Mouse (Mus musculus): ENCODE measurements around the gene Snapc2. TPM values are rescaled to one million over a fixed set of nuclear protein-coding genes. Genes with fewer than 3 reads are reported as not detected.
A peak's percentile ranks its signal among the peaks of the same experiment; 100 is the strongest.

Gene Snapc2
- polyA plus RNA-seq, 1 experiment from 2014 or later = 64.7 TPM

DNA sequence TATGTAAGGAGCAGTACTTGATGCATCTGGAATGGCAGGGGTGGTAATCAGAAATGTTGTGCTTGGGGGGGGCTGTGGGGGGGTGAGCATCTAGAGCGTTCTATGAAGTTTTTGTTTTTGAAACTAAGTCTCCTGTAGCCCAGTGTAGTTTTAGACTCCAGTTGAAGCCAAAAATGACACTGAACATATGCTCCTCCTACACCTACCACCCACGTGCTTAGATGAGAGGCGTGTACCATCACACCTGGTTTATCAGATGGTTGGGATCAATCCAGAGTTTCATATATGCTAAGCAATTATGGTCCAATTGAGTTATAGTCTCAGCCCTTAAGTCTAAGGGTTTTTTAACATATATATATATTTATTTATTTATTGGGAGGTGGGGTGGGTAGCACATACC, 33.3 kb upstream of the Snapc2 start:
- Histone ChIP-seq H3K36me3 (replicated peaks) (peaks cover 8% of the 10 kb centered on the region; the same call in 1 of the 2 replicates), H3K9me3 (no peaks in the 10 kb centered on the region), H3K27ac (no peak overlapping the region), H3K4me3 (no peak overlapping the region), H3K4me1 (peaks cover 32% of the 10 kb centered on the region), H3K27me3 (ENCODE audit: poor library complexity, severe bottlenecking) (peaks cover 49% of the 10 kb centered on the region)
- 88% methylated on average over 3 of the region's 3 CpGs for WGBS
- DNase-seq (ENCODE audit: extremely low spot score, low spot score) = no peak

GRCm38 (mm10) chr8:4222059-4222458, 30.8 kb upstream of the Snapc2 start:
- H3K4me1 ChIP-seq = peaks cover 16% of the 10 kb centered on the region
- H3K36me3 ChIP-seq (replicated peaks) = no peaks in the 10 kb centered on the region
- no peak overlapping the region for H3K27ac ChIP-seq
- no peaks in the 10 kb centered on the region for H3K9me3 ChIP-seq
- H3K4me3 ChIP-seq = no peak overlapping the region
- no peak for DNase-seq (ENCODE audit: extremely low spot score, low spot score)
- peaks cover 48% of the 10 kb centered on the region for H3K27me3 ChIP-seq (ENCODE audit: poor library complexity, severe bottlenecking)

GRCm38 (mm10) chr8:4226323-4226722, 26.6 kb upstream of the Snapc2 start:
- DNase-seq (ENCODE audit: extremely low spot score, low spot score) = no peak
- 23% methylated on average over 4 of the region's 4 CpGs for WGBS
- H3K27me3 ChIP-seq (ENCODE audit: poor library complexity, severe bottlenecking) = peaks cover 59% of the 10 kb centered on the region
- peak overlapping the region; percentile 45 for H3K4me3 ChIP-seq
- H3K4me1 ChIP-seq = peaks cover 9% of the 10 kb centered on the region
- H3K9me3 ChIP-seq = no peaks in the 10 kb centered on the region
- no peaks in the 10 kb centered on the region for H3K36me3 ChIP-seq (replicated peaks)
- 0 out of 2 replicates have a peak overlapping the region, but pooled peaks have one; percentile 20 for H3K27ac ChIP-seq

GRCm38 (mm10) chr8:4226739-4227347, 26.0 kb upstream of the Snapc2 start, which contains the start of gene Lrrc8e:
Gene Lrrc8e, plus strand, starts transcription at chr8:4226827.
- Histone ChIP-seq H3K9me3 (no peaks in the 10 kb centered on the region), H3K27ac (peak within 1 kb of the TSS; percentile 20), H3K4me1 (peaks cover 9% of the 10 kb centered on the region), H3K4me3 (peak within 1 kb of the TSS; percentile 45), H3K27me3 (ENCODE audit: poor library complexity, severe bottlenecking) (peaks cover 59% of the 10 kb centered on the region), H3K36me3 (replicated peaks) (no peaks in the 10 kb centered on the region)
- 4% methylated on average over 33 of the region's 33 CpGs for WGBS
- no peak for DNase-seq (ENCODE audit: extremely low spot score, low spot score)

- 88% methylated on average over 4 of the region's 4 CpGs for WGBS
These were observed 25.0 kb upstream of the Snapc2 start for GRCm38 (mm10) chr8:4227919-4228318.

DNA sequence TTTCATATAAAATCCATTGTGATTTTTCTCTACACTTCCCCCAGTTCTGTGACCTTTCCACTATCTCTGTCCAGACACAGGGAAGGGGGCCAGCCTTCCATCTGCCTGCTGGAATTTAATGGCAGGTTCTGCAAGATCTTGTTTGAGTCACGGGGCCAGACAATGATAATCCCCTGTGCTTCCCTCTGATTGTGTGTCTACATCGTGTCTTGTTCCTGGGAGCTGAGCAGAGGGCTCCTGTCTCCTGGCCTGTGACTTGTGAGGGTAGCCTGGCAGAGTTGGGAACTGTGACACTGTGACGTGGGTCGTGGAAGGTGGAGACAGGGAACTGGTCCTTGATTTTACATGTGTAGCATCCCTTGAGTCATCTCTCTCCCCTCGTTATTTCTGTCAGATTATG, 23.1 kb upstream of the Snapc2 start:
- no peak overlapping the region for H3K4me3 ChIP-seq
- H3K27me3 ChIP-seq (ENCODE audit: poor library complexity, severe bottlenecking) = peaks cover 58% of the 10 kb centered on the region
- 78% methylated on average over 5 of the region's 5 CpGs for WGBS
- H3K27ac ChIP-seq = no peak overlapping the region
- no peak for DNase-seq (ENCODE audit: extremely low spot score, low spot score)
- H3K4me1 ChIP-seq = peaks cover 9% of the 10 kb centered on the region
- no peaks in the 10 kb centered on the region for H3K9me3 ChIP-seq
- H3K36me3 ChIP-seq (replicated peaks) = no peaks in the 10 kb centered on the region

More at GRCm38 (mm10) chr8:4227919-4228318, 25.0 kb upstream of the Snapc2 start:
- H3K27me3 ChIP-seq (ENCODE audit: poor library complexity, severe bottlenecking) = peaks cover 59% of the 10 kb centered on the region
- no peak overlapping the region for H3K4me3 ChIP-seq
- H3K4me1 ChIP-seq = peaks cover 9% of the 10 kb centered on the region
- no peaks in the 10 kb centered on the region for H3K36me3 ChIP-seq (replicated peaks)
- H3K27ac ChIP-seq = no peak overlapping the region
- no peak for DNase-seq (ENCODE audit: extremely low spot score, low spot score)
- no peaks in the 10 kb centered on the region for H3K9me3 ChIP-seq

- DNase-seq (ENCODE audit: extremely low spot score, low spot score) = no peak
- no peaks in the 10 kb centered on the region for H3K36me3 ChIP-seq (replicated peaks)
- no peaks in the 10 kb centered on the region for H3K9me3 ChIP-seq
- 69% methylated on average over 10 of the region's 10 CpGs for WGBS
- H3K27me3 ChIP-seq (ENCODE audit: poor library complexity, severe bottlenecking) = peaks cover 59% of the 10 kb centered on the region
- no peak overlapping the region for H3K27ac ChIP-seq
- peaks cover 9% of the 10 kb centered on the region for H3K4me1 ChIP-seq
- no peak overlapping the region for H3K4me3 ChIP-seq
These were observed 22.1 kb upstream of the Snapc2 start for GRCm38 (mm10) chr8:4230612-4231351.

DNA sequence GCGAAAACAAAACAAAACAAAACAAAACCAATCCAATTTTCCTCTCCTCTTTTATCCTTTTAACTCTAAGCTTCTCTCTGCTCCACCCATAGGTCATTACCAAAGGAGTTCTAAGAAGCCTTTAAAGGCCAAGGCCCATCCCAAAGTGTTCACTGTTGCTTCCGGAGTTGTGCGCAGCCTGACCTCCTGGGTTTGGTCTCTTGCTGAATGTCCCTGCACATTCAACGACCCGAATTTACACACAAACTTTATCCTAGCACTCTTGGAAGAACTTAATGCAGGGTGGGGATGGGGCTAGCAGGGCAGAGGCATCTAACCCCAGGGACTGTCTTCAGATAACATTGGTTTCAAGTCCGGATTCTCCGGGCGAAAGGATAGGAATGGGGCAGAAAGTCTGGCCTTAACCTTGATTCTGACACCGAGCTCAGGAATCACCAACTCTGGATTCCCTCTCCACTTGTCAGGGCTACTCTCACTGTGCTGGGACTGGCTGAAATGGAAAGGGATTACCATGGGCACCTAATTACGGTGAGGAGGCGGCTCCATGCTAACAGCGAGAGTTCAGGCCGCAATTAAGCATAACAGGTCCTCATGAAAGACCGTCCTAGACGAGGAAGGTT, 15.0 kb upstream of the Snapc2 start:
- H3K36me3 ChIP-seq (replicated peaks) = peaks cover 24% of the 10 kb centered on the region
- H3K27me3 ChIP-seq (ENCODE audit: poor library complexity, severe bottlenecking) = peaks cover 20% of the 10 kb centered on the region; the same call in 1 of the 2 replicates
- peak overlapping the region; percentile 84 for H3K4me3 ChIP-seq
- H3K9me3 ChIP-seq = no peaks in the 10 kb centered on the region; the same call in 1 of the 2 replicates
- DNase-seq (ENCODE audit: extremely low spot score, low spot score) = no peak
- 22% methylated on average over 15 of the region's 15 CpGs for WGBS
- peaks cover 29% of the 10 kb centered on the region for H3K4me1 ChIP-seq
- H3K27ac ChIP-seq = peak overlapping the region; percentile 98

DNA sequence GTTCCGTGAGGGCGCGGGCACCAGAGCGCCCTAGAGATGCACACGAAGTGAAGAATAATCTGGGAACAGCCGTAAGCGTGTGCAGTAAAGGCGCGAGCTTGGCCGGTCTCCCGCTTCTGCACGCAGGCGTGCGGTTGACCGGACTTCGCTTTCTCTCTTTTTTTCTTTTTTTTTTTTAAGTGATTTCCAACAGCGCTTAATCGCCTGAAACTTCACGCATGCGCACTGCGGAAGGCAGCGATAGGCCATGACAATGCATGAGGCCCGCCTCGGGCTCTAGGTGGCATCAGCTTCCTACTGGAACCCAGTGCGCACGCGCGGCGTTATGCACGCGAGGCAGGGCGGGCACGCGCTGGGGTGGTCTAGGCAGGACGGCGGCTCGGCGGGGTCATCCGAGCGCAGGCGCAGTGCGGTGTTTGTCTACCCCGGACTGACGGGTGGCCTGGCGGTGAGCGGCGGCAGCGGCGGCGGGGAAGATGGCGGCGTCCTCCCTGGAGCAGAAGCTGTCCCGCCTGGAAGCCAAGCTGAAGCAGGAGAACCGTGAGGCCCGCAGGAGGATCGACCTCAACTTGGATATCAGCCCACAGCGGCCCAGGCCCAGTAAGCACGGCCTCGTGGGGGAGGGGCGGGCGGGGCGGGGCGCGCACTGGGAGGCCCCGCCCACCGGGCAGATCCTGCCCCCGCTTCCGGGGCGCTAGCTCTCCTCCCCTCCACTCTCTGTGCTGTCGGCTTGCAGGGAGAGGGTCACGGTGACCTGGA, 14.3 kb upstream of the Snapc2 start, which contains the start of the genes Map2k7 and Gm49320:
Gene Map2k7 (plus strand): TSS at position 307 of the 759 bp plus-strand sequence.
Gene Gm49320 (plus strand): TSS at position 432 of the 759 bp plus-strand sequence.
- Histone ChIP-seq H3K4me1 (peaks cover 29% of the 10 kb centered on the region), H3K36me3 (replicated peaks) (peaks cover 31% of the 10 kb centered on the region), H3K27me3 (ENCODE audit: poor library complexity, severe bottlenecking) (peaks cover 20% of the 10 kb centered on the region; the same call in 1 of the 2 replicates), H3K4me3 (peak within 1 kb of the TSS; percentile 84), H3K9me3 (no peaks in the 10 kb centered on the region; the same call in 1 of the 2 replicates), H3K27ac (peak within 1 kb of the TSS; percentile 98)
- under 1% methylated on average over 59 of the region's 71 CpGs for WGBS
- peak; percentile 100 for DNase-seq (ENCODE audit: extremely low spot score, low spot score)

GRCm38 (mm10) chr8:4239193-4239890, 13.5 kb upstream of the Snapc2 start:
- Histone ChIP-seq H3K27me3 (ENCODE audit: poor library complexity, severe bottlenecking) (peaks cover 14% of the 10 kb centered on the region; the same call in 1 of the 2 replicates), H3K4me3 (peak overlapping the region; percentile 84), H3K27ac (peak overlapping the region; percentile 98), H3K9me3 (no peaks in the 10 kb centered on the region; the same call in 1 of the 2 replicates), H3K4me1 (peaks cover 29% of the 10 kb centered on the region), H3K36me3 (replicated peaks) (peaks cover 38% of the 10 kb centered on the region)
- DNase-seq (ENCODE audit: extremely low spot score, low spot score) = no peak
- 17% methylated on average over 19 of the region's 19 CpGs for WGBS

GRCm38 (mm10) chr8:4245061-4245460, 7.8 kb upstream of the Snapc2 start:
- Histone ChIP-seq H3K27me3 (ENCODE audit: poor library complexity, severe bottlenecking) (peaks cover 25% of the 10 kb centered on the region), H3K4me3 (no peak overlapping the region), H3K36me3 (replicated peaks) (peaks cover 87% of the 10 kb centered on the region), H3K27ac (no peak overlapping the region), H3K9me3 (peaks cover 2% of the 10 kb centered on the region; the same call in 1 of the 2 replicates), H3K4me1 (peaks cover 25% of the 10 kb centered on the region)
- WGBS = 92% methylated on average over 5 of the region's 5 CpGs
- no peak for DNase-seq (ENCODE audit: extremely low spot score, low spot score)

Data from forebrain, embryonic 10.5 days (tissue).